Mouse (Mus musculus) C2C12 (cell line): ENCODE results near the gene Zfp609. TPM values are rescaled to one million over a fixed set of nuclear protein-coding genes. Genes with fewer than 3 reads are reported as not detected.

ENCODE experiments used
- H3K27me3 ChIP-seq: one replicate; pipeline ENCODE4 v1.6.1; 2011; ENCODE audit not compliant: control insufficient read depth, insufficient read depth, insufficient read length
- H3K36me3 ChIP-seq: one replicate; pipeline ENCODE4 v1.6.1; 2011; ENCODE audit not compliant: control insufficient read depth, insufficient read depth
- H3K4me3 ChIP-seq: one replicate; pipeline ENCODE4 v1.5.1; 2011; ENCODE audit warnings: mild to moderate bottlenecking, control low read depth; ENCODE audit not compliant: poor library complexity, insufficient read depth, severe bottlenecking
- H3K79me2 ChIP-seq: one replicate; pipeline ENCODE4 v1.6.1; 2011; ENCODE audit not compliant: control insufficient read depth, insufficient read depth
- H3K79me3 ChIP-seq: one replicate; pipeline ENCODE4 v1.6.1; 2011; ENCODE audit warnings: low read depth, control low read depth
- H3ac ChIP-seq: one replicate; pipeline ENCODE3; 2011; ENCODE audit warnings: low read depth; ENCODE audit not compliant: control insufficient read depth, insufficient read length
- CEBPB ChIP-seq: IDR thresholded peaks from one replicate; pipeline ENCODE4 v1.6.1; 2011; ENCODE audit warnings: low read depth, mild to moderate bottlenecking, control low read depth, moderate library complexity
- CTCF ChIP-seq: IDR thresholded peaks from one replicate; pipeline ENCODE4 v1.5.1; 2011; ENCODE audit not compliant: control insufficient read depth, insufficient read depth, insufficient read length
- FOSL1 ChIP-seq: IDR thresholded peaks from one replicate; pipeline ENCODE4 v1.8.0; 2011; ENCODE audit warnings: mild to moderate bottlenecking, low read length; ENCODE audit not compliant: poor library complexity, insufficient read depth, severe bottlenecking
- MAX ChIP-seq: IDR thresholded peaks from one replicate; pipeline ENCODE4 v1.6.1; 2011; ENCODE audit warnings: mild to moderate bottlenecking, control low read depth
- MYOD1 ChIP-seq: IDR thresholded peaks from one replicate; pipeline ENCODE4 v1.6.1; 2011; ENCODE audit warnings: low read depth; ENCODE audit not compliant: control insufficient read depth, insufficient read length
- MYOG ChIP-seq: IDR thresholded peaks from one replicate; pipeline ENCODE4 v1.6.1; 2011; ENCODE audit not compliant: control insufficient read depth, insufficient read length; ENCODE audit errors: extremely low read depth
- USF1 ChIP-seq: IDR thresholded peaks from one replicate; pipeline ENCODE4 v1.6.1; 2011; ENCODE audit warnings: low read depth, mild to moderate bottlenecking, control low read depth, moderate library complexity
- polyA plus RNA-seq: library from polyadenylated mRNA; unstranded; fragments of >200 nt; fragmentation: generic; extraction: Trizol; gene quantifications from one replicate; pipeline ENCODE4 v1.2.1, GENCODE M21; 2012; ENCODE audit warnings: missing spikeins

Gene Zfp609
- polyA plus RNA-seq, 1 experiment, result 8.4 TPM

GRCm38 (mm10) chr9:65724471-65725290, 102.7 kb downstream of the Zfp609 start:
- Histone ChIP-seq H3K79me2 (peaks cover 28% of the 10 kb centered on the region), H3K4me3 (no peak overlapping the region), H3K27me3 (no peaks in the 10 kb centered on the region), H3ac (no peak overlapping the region), H3K36me3 (no peaks in the 10 kb centered on the region), H3K79me3 (peaks cover 7% of the 10 kb centered on the region)
- no peak for TF ChIP-seq CEBPB
- TF ChIP-seq MYOG, result no peak
- TF ChIP-seq MYOD1, result no peak
- no peak for TF ChIP-seq USF1
- TF ChIP-seq CTCF, result no peak
- no peak for TF ChIP-seq MAX

- Histone ChIP-seq H3ac (no peak overlapping the region), H3K79me2 (peaks cover 49% of the 10 kb centered on the region), H3K79me3 (peaks cover 7% of the 10 kb centered on the region), H3K36me3 (no peaks in the 10 kb centered on the region), H3K4me3 (no peak overlapping the region), H3K27me3 (no peaks in the 10 kb centered on the region)
- TF ChIP-seq CTCF, result no peak
- no peak for TF ChIP-seq MAX
- no peak for TF ChIP-seq FOSL1
- no peak for TF ChIP-seq CEBPB
- TF ChIP-seq USF1, result no peak
Measured at GRCm38 (mm10) chr9:65721161-65721566, 106.2 kb downstream of the Zfp609 start.

- Histone ChIP-seq H3K79me2 (peaks cover 36% of the 10 kb centered on the region), H3K27me3 (no peaks in the 10 kb centered on the region), H3K79me3 (peaks cover 5% of the 10 kb centered on the region), H3K4me3 (no peak overlapping the region), H3K36me3 (no peaks in the 10 kb centered on the region), H3ac (no peak overlapping the region)
- TF ChIP-seq CTCF (no peak), MYOG (no peak), MYOD1 (no peak), FOSL1 (no peak), USF1 (no peak), CEBPB (no peak), MAX (no peak)
Measured at GRCm38 (mm10) chr9:65718195-65718594, 109.2 kb downstream of the Zfp609 start.

GRCm38 (mm10) chr9:65703926-65704595, 123.3 kb downstream of the Zfp609 start:
- Histone ChIP-seq H3K4me3 (no peak overlapping the region), H3K79me3 (no peaks in the 10 kb centered on the region), H3ac (no peak overlapping the region), H3K36me3 (peaks cover 23% of the 10 kb centered on the region), H3K79me2 (no peaks in the 10 kb centered on the region), H3K27me3 (no peaks in the 10 kb centered on the region)
- no peak for TF ChIP-seq MAX
- no peak for TF ChIP-seq CEBPB
- no peak for TF ChIP-seq MYOD1
- no peak for TF ChIP-seq CTCF
- no peak for TF ChIP-seq USF1
- no peak for TF ChIP-seq MYOG
- TF ChIP-seq FOSL1, result no peak

GRCm38 (mm10) chr9:65703241-65703640, 124.1 kb downstream of the Zfp609 start:
- no peaks in the 10 kb centered on the region for H3K27me3 ChIP-seq
- no peaks in the 10 kb centered on the region for H3K79me3 ChIP-seq
- no peak overlapping the region for H3ac ChIP-seq
- TF ChIP-seq MAX, result no peak
- TF ChIP-seq FOSL1, result no peak
- TF ChIP-seq MYOG, result no peak
- H3K4me3 ChIP-seq, result no peak overlapping the region
- H3K36me3 ChIP-seq, result peaks cover 23% of the 10 kb centered on the region
- no peaks in the 10 kb centered on the region for H3K79me2 ChIP-seq
